Mouse (Mus musculus): ENCODE results near the gene Smim6. TPM values are rescaled to one million over a fixed set of nuclear protein-coding genes. Genes with fewer than 3 reads are reported as not detected.

Gene Smim6
- polyA plus RNA-seq, 1 experiment from 2014 or later = 1.6 TPM

DNA sequence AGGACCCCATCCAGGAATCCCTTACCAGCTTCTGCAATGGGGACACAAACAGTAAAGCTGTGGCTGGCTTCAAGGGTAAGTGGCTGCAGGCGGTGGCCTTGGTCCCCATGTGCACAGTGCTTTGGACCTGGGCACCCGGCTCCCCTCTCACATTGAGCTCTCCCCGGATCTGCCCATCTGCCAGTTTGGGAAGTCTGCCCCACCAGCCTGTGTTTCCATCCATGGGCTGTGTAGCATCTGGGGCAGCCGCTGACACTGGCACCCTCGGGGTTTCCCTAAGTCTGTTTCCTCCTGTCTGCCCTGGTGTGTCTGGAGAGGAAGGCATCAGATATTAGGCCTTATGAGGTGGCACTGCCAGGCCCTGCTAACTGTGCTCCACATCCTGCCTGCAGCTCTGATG lies 23.8 kb upstream of the Smim6 start:
- 94% methylated on average over 5 of the region's 5 CpGs for WGBS
- no peak for DNase-seq (ENCODE audit: low spot score)
- Histone ChIP-seq H3K36me3 (replicated peaks) (peaks cover 17% of the 10 kb centered on the region), H3K27me3 (replicated peaks; ENCODE audit: low read depth, poor library complexity, severe bottlenecking) (peaks cover 15% of the 10 kb centered on the region), H3K9me3 (no peaks in the 10 kb centered on the region), H3K4me1 (peaks cover 31% of the 10 kb centered on the region), H3K27ac (replicated peaks) (no peak overlapping the region; the same call in 1 of the 2 replicates), H3K4me3 (no peak overlapping the region)

DNA sequence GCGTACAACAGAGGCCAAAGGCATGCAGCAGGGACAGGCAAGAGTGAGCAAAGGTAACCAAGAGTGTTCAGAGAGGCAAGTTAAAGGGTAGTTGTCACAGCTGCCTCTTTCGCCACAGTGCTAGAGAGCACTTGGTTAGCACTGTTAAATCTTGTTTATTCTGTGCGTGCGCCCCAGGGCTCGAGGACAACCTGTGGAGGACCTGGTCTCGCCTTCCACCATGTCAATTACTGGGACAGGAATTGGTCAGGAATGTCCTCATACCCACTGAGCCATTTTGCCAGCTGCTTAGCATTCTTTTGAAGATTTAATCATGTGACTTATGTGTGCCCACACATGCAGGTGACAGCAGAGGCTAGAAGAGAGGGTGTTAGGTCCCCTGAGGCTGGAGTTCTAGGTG lies 22.7 kb upstream of the Smim6 start:
- H3K27ac ChIP-seq (replicated peaks) = no peak overlapping the region; the same call in 1 of the 2 replicates
- H3K36me3 ChIP-seq (replicated peaks) = peaks cover 29% of the 10 kb centered on the region
- no peaks in the 10 kb centered on the region for H3K9me3 ChIP-seq
- 82% methylated on average over 6 of the region's 6 CpGs for WGBS
- peaks cover 3% of the 10 kb centered on the region for H3K27me3 ChIP-seq (replicated peaks; ENCODE audit: low read depth, poor library complexity, severe bottlenecking)
- peaks cover 31% of the 10 kb centered on the region for H3K4me1 ChIP-seq
- DNase-seq (ENCODE audit: low spot score) = no peak
- no peak overlapping the region for H3K4me3 ChIP-seq

DNA sequence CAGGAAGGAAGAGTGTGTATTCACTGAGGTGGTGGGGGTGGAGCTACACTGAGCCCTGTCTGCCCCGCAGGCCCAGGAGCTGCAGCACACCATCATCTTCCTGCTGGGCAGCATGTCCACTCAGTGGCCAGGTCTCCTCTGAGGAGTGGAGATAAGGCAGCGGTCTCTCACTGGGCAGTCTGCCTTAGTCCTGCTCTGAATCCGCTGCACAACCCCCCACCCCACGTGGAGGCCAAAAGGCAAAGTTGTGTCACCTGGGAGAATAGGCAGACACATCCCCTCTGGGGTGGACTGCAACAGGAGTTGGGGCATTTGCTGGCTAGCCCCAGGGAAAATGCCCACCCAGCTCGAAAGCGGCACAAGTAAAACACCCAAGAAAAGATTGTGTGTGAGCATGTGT lies 19.6 kb upstream of the Smim6 start:
- no peak for DNase-seq (ENCODE audit: low spot score)
- WGBS = 55% methylated on average over 6 of the region's 6 CpGs
- Histone ChIP-seq H3K9me3 (no peaks in the 10 kb centered on the region), H3K27ac (replicated peaks) (no peak overlapping the region), H3K27me3 (replicated peaks; ENCODE audit: low read depth, poor library complexity, severe bottlenecking) (no peaks in the 10 kb centered on the region), H3K4me1 (peaks cover 31% of the 10 kb centered on the region), H3K4me3 (no peak overlapping the region), H3K36me3 (replicated peaks) (peaks cover 59% of the 10 kb centered on the region)

DNA sequence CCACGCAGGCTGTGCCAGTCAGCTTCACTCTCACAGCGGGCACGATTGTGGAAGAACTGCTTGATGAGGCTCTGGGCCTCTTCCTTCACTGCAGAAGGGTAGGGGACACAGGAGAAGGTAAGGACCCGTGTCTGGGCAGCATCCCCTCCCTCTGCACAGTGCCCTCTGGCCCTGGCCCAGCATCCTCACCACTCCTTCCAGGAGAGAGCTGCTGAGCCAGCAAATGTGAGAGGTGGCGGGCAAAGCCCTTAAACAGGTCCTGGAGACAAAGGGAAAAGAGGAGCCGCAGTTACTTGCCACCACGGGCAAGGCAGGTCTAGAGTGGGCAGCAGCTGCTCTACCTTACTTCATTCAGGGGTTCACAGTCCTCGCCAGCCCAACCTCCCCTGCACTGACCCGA lies 18.7 kb upstream of the Smim6 start:
- Histone ChIP-seq H3K4me3 (no peak overlapping the region), H3K4me1 (peaks cover 29% of the 10 kb centered on the region), H3K27me3 (replicated peaks; ENCODE audit: low read depth, poor library complexity, severe bottlenecking) (no peaks in the 10 kb centered on the region), H3K27ac (replicated peaks) (no peak overlapping the region), H3K36me3 (replicated peaks) (peaks cover 64% of the 10 kb centered on the region), H3K9me3 (no peaks in the 10 kb centered on the region)
- WGBS = 89% methylated on average over 9 of the region's 9 CpGs
- no peak for DNase-seq (ENCODE audit: low spot score)

DNA sequence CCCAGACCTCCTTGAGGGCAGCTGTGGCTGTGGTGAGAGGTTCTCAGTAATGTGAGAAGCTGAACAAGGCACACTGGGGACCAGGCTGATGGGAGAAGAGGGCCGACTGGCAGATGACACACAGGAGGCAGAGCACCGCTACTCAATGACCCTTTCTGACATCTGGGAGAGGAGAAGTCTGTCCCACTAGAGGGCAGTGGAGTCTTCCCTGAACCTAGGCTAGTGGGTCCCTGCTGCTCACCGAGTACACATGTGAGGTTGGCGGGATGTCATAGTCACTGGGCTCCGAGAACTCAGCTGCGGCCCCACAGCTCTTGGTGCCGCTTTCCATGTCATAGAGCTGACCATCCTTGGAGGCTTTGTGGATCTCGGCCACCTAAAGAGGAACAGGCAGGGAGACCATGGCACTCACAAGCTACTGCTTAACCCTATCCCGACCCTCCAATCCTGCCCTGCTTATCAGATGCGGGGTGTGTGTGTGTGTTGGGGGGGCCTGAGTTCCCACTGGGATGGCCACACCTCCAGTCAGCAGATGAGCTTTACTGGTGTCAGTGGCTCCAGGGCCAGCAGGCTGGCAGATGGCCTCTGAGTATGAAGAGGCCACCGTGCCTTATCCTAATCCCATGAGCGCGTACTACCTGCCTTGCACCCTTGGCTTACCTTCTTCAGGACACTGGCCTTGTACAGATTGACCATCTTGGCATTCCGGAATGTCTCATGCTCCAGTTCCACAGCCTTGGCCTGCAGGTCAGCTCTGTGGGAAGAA lies 16.9 kb upstream of the Smim6 start:
- no peak for DNase-seq (ENCODE audit: low spot score)
- peaks cover 31% of the 10 kb centered on the region for H3K4me1 ChIP-seq
- H3K36me3 ChIP-seq (replicated peaks) = peaks cover 64% of the 10 kb centered on the region
- no peak overlapping the region for H3K4me3 ChIP-seq
- no peak overlapping the region; the same call in 1 of the 2 replicates for H3K27ac ChIP-seq (replicated peaks)
- H3K9me3 ChIP-seq = no peaks in the 10 kb centered on the region
- no peaks in the 10 kb centered on the region for H3K27me3 ChIP-seq (replicated peaks; ENCODE audit: low read depth, poor library complexity, severe bottlenecking)
- WGBS = 69% methylated on average over 14 of the region's 14 CpGs

DNA sequence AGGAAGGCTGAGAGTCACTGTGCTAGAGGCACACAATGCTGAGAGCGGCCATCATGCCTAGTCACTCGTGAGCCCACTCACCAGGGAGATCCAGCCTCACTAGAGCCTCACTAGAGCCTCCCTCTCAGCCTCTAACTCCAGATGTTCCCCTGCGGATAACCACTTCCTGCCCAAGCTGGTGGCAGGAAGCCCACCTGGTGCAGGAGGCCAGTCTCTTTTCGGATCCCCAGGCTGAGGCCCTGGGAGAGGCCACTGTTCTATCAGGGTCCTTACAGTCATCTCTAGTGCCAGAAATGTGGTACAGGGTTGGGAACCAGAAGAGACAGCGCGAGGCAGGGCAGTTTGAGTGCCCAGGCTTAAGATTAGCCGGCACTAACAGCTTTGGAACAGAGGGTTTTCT lies 13.4 kb upstream of the Smim6 start:
- DNase-seq (ENCODE audit: low spot score) = no peak
- H3K36me3 ChIP-seq (replicated peaks) = peaks cover 42% of the 10 kb centered on the region
- H3K4me1 ChIP-seq = peaks cover 46% of the 10 kb centered on the region
- H3K4me3 ChIP-seq = no peak overlapping the region
- H3K27ac ChIP-seq (replicated peaks) = no peak overlapping the region
- WGBS = 85% methylated on average over 7 of the region's 7 CpGs
- H3K9me3 ChIP-seq = no peaks in the 10 kb centered on the region
- H3K27me3 ChIP-seq (replicated peaks; ENCODE audit: low read depth, poor library complexity, severe bottlenecking) = no peaks in the 10 kb centered on the region

DNA sequence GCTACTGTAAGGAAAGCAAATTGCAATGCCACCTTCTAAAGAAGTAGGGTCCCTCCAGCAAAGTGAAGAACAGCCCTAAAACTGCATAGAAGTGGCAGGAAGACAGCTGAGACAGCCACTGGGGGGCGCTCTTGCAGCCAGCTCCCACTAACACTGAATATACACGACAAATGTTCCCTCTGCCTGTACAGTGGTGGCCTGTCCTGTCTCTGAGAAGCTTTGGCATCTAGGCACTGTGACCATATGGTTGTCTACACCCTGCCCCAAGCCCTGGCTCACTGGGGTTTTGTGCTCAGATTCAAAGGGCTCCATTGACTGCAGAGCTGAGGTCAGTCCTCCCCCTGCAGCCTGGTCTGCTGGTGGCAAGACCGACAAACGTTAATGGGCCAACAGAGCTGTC lies 12.9 kb upstream of the Smim6 start:
- no peak overlapping the region; the same call in 1 of the 2 replicates for H3K27ac ChIP-seq (replicated peaks)
- DNase-seq (ENCODE audit: low spot score) = peak; percentile 54

DNA sequence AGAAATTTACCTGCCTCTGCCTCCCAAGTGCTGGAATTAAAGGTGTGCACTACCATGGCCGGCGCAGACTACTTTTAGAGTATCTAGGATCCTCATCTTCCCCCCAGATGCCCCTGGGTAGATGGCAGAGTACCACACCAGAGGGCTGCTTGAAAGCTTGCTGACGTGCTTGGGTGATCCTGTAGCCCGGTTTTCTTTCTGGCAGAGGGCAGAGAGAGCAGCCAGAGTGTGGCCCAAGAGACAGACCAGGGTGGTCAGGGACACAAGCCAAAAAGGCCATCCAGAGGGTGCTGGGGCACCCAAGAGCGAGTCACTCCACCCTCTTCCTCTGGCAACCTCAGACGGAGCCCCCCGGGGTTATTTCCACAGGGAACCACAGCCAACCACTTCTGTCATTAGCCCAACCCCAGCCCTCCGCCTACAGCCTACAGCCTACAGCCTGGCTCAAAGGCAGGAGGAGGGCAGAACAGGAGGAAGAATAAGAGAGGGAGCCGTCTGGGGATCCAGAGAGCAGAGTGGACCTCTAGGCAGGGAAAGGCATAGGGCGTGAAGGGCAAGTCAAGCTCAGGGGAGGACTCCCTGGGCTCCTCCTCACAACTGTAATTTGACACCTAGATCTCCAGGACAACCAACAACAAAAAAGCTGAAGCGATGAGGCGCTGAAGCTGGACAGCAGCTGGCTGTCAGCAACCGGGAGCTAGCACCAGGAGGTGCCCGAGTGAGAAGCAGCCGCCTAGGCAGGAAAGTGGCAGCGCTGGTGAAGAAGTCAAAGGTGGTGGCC lies 12.1 kb upstream of the Smim6 start, which contains the start of gene Smim5:
Gene Smim5 (plus strand): TSS at position 481 of the 781 bp plus-strand sequence.
- 30% methylated on average over 16 of the region's 16 CpGs for WGBS
- peaks cover 58% of the 10 kb centered on the region for H3K4me1 ChIP-seq

More for the DNA sequence above, 12.9 kb upstream of the Smim6 start:
- no peaks in the 10 kb centered on the region for H3K9me3 ChIP-seq
- no peak overlapping the region for H3K4me3 ChIP-seq
- peaks cover 50% of the 10 kb centered on the region for H3K4me1 ChIP-seq
- 17% methylated on average over 4 of the region's 4 CpGs for WGBS
- no peaks in the 10 kb centered on the region for H3K27me3 ChIP-seq (replicated peaks; ENCODE audit: low read depth, poor library complexity, severe bottlenecking)
- H3K36me3 ChIP-seq (replicated peaks) = peaks cover 38% of the 10 kb centered on the region

DNA sequence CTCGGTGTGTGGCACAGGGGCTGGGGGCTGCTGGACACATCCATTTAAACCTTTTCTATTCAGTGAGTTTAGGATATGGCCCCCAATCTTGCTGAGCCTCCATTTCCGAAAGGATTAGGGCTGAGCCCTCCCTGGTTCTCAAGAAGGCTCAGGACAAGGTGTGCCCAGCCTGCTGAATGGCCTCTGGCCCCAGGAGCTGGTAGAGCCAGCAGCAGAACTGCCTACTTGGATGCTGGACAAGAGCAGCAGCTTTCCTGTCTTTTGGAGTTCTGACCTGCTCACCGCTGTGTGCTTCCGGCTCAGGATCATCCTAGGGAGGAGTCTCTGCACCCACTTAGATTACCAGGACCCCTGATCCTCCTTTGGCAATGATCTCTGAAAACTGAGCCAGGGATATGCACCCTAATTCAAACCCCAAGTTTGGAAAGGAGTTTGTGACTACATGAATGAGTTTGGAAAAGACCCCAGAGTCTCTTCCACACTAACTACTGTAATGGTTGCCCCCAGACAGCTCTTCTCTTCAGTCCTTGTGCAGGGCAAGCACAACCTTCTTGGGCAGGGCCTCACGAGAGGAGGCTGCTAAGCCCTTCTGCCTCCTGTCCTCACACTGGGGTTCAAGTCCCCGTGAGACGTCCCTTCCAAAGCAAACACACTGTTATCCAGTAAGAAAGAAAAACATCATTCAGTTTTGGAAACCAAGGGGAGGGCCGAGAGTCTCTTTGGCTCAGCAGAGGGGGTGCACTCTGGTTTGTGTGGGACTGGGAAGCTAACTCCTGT lies 11.1 kb upstream of the Smim6 start:
- 76% methylated on average over 8 of the region's 8 CpGs for WGBS
- H3K27ac ChIP-seq (replicated peaks) = peak overlapping the region; percentile 59
- H3K4me1 ChIP-seq = peaks cover 68% of the 10 kb centered on the region
- H3K4me3 ChIP-seq = peak overlapping the region; percentile 36
- peaks cover 32% of the 10 kb centered on the region for H3K36me3 ChIP-seq (replicated peaks)
- no peaks in the 10 kb centered on the region for H3K27me3 ChIP-seq (replicated peaks; ENCODE audit: low read depth, poor library complexity, severe bottlenecking)
- H3K9me3 ChIP-seq = no peaks in the 10 kb centered on the region
- DNase-seq (ENCODE audit: low spot score) = no peak

More for the DNA sequence above, 12.1 kb upstream of the Smim6 start, which contains the start of gene Smim5:
- peak within 1 kb of the TSS; percentile 36 for H3K4me3 ChIP-seq
- H3K27ac ChIP-seq (replicated peaks) = peak within 1 kb of the TSS; percentile 66
- peak; percentile 73 for DNase-seq (ENCODE audit: low spot score)
- no peaks in the 10 kb centered on the region for H3K9me3 ChIP-seq
- peaks cover 35% of the 10 kb centered on the region for H3K36me3 ChIP-seq (replicated peaks)
- no peaks in the 10 kb centered on the region for H3K27me3 ChIP-seq (replicated peaks; ENCODE audit: low read depth, poor library complexity, severe bottlenecking)

DNA sequence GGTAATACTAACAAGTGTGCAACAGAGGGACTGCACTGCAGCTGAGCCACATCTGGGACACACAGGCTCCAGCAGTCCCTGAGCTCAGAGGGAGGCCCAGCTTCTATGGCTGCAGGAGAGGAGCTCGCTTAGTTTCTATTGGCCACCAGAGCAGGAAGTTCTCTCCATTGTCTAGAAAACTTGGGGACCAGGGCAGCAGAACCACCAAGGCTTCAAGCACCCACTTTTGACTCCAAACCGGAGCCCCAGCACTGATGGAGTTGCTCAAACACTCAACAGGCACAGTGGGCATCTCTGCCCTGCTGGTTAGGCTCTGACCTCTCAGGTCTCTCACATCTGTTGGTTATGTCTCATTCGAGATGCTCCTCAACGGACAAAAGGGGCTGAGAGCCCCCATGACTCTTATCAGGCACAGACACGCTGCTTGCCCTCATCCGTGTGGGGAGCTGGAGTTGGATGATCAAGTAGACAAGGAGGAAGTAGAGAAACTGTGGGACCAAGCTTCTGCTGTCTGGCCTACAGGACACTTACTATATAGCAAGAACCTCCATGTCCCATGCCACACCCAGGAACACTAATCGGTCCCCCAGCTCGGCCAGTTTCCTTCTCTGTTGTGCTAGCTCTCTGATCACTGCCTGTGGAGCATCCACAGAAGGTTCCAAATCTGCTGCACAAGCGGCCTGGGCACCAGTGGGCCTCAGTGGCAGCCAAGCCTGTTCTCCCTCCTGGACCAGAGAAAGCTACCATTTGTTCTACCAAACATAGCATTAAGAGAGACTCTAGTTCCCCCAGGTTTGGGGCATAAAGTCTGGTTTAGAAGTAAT lies 10.3 kb upstream of the Smim6 start:
- H3K27me3 ChIP-seq (replicated peaks; ENCODE audit: low read depth, poor library complexity, severe bottlenecking) = no peaks in the 10 kb centered on the region
- H3K36me3 ChIP-seq (replicated peaks) = peaks cover 24% of the 10 kb centered on the region
- peaks cover 75% of the 10 kb centered on the region for H3K4me1 ChIP-seq
- no peak for DNase-seq (ENCODE audit: low spot score)
- H3K9me3 ChIP-seq = no peaks in the 10 kb centered on the region
- peak overlapping the region; percentile 59 for H3K27ac ChIP-seq (replicated peaks)
- peak overlapping the region; percentile 13; the same call in 1 of the 2 replicates for H3K4me3 ChIP-seq
- 84% methylated on average over 9 of the region's 9 CpGs for WGBS

DNA sequence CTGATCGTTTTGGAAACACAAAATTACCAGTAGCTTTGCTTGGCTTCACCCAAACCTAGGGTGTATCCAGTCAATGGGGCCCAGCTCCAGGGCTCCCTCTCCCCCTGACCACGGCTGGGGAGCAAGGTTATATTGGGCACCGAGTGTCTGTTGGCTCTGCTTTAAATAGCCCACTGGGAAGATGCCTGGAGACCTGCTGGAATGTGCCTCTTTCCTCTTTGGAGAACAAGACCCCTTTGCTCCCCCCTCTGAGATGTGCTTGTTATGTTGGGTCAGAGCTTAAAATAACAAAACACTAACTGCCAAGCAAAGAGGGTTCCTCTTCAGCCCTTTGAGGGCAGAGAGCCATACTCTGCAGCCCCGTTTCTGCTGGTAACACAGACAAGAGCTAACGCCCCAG lies 9.6 kb upstream of the Smim6 start:
- peaks cover 75% of the 10 kb centered on the region for H3K4me1 ChIP-seq
- DNase-seq (ENCODE audit: low spot score) = no peak
- H3K27me3 ChIP-seq (replicated peaks; ENCODE audit: low read depth, poor library complexity, severe bottlenecking) = no peaks in the 10 kb centered on the region
- WGBS = 76% methylated on average over 5 of the region's 5 CpGs
- H3K27ac ChIP-seq (replicated peaks) = peak overlapping the region; percentile 53
- H3K36me3 ChIP-seq (replicated peaks) = peaks cover 22% of the 10 kb centered on the region
- H3K4me3 ChIP-seq = 0 out of 2 replicates have a peak overlapping the region, but pooled peaks have one; percentile 13
- no peaks in the 10 kb centered on the region for H3K9me3 ChIP-seq

Measured in embryonic facial prominence, embryonic 10.5 days (tissue).